Mouse (Mus musculus) T-cell, adult 2 months (primary cell): ENCODE results near the gene Tmem125.
"Not testable (repeated sequence)": the region's sequence is repeated elsewhere in the genome, so short reads cannot be mapped to it uniquely, and the experiment has no call there.

Source experiments
- DNase-seq: peaks from one replicate; pipeline ENCODE4 v3.0.0; 2022; ENCODE audit warnings: low spot score

Tmem125 gene

DNA sequence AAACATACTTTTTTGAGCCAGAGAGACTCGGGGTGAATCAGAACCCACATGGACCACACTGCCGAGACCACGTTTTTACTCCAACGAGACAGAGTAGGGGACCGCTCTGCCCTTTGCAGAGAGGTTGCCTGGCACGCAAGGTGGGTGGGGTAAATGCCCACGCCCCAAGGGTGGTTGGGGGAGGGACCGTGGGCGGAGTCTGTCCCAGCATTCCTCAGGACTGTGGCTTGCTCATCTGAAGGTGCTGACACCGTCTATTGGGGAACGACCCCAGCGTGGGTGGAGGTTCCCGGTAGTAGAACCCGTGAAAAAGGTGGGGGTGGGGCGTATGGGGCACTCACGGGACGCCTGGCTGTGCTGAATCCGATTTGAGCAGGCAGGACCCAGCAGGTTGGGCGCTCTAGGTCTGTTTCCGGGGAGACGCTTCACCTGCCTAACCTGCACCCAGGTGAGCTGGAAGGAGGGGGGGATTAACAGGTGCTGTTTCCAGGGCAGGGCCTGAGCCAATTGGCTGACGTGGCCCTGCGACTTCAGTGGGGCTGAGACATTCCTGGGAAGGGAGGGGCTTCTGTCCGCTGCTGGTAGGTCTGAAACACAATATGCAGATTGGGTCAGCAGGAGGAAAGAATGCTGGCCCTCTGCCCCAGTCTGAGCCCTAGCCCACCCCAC lies at the start of gene Tmem125:
Gene Tmem125 (minus strand): TSS at position 453 of the 669 bp plus-strand sequence.
- DNase-seq, result peak; percentile 12

GRCm38 (mm10) chr4:118589733-118590130 lies 45.9 kb upstream of the Tmem125 start:
- DNase-seq, result no peak

- no peak for DNase-seq
Measured at GRCm38 (mm10) chr4:118589053-118589732, 45.3 kb upstream of the Tmem125 start.

- DNase-seq, result no peak
Measured at GRCm38 (mm10) chr4:118582629-118583028, 38.8 kb upstream of the Tmem125 start.

GRCm38 (mm10) chr4:118581508-118581907 lies 37.7 kb upstream of the Tmem125 start:
- DNase-seq, result no peak

- no peak for DNase-seq
Measured at GRCm38 (mm10) chr4:118579313-118579712, 35.5 kb upstream of the Tmem125 start.

- peak; percentile 45 for DNase-seq
Measured at GRCm38 (mm10) chr4:118576097-118576496, 32.3 kb upstream of the Tmem125 start.

- no peak for DNase-seq
Measured at GRCm38 (mm10) chr4:118571441-118571840, 27.6 kb upstream of the Tmem125 start.

- no peak for DNase-seq
Measured at GRCm38 (mm10) chr4:118569320-118569719, 25.5 kb upstream of the Tmem125 start.

- DNase-seq, result no peak
Measured at GRCm38 (mm10) chr4:118568709-118569108, 24.9 kb upstream of the Tmem125 start.

- peak; percentile 25 for DNase-seq
Measured at GRCm38 (mm10) chr4:118566161-118566676, 22.4 kb upstream of the Tmem125 start.

DNA sequence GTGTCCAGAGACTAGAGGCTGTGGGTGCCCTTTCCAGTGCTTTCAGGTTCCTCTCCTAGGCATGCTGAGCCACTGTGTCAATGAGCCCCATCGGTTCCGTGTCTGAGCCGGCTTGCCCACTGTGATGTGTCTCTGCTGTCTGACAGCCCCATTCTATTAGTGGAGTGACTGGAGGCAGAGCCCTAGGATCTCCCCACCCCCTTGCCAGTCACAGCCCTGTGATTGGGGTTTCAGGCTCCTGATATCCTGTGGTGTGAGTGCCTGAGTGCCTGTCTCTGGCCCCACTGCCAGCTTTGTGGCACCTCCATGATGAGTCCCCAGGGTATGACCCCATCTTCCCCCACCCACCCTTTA lies 21.1 kb upstream of the Tmem125 start:
- DNase-seq, result no peak

DNA sequence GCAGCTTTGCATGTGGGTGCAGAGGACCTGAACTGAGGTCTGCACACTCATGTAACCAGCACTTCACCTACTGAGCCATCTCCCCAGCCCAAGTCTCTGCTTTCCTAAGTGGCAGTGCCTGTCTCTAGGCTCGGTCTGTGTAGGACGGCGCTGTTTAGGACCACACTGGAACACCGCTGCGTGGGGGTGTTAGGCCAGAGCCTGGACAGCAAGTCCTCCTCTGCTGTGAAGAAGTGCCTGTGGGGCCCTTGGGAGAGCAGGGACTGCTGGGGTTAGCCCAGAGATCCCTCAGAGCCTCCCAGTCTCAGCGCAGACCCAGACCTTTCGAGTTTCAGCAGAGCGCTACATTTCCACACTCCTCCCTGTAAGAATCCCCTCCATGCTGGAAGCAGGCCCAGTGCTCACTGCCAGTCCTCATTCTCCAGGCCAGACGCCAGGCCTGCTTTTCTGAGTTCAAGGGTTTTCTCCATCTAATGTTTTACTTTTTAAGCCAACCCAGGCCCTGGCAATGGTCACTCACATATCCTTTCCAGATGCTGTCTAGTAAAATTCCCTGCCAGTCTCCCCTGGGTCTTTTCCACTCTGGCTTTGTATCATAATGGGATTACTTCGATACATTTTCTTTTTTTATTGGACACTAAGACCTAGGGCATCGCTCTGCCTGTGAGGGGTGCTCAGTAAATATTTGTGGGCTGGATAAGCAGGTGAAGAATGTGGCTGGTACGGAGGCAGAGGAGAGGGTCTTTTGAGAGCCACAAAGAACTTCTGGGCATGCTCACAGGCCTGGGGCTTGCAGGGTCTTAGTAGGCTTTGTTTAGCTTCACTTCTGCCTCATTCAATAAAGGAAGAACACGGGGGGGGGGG lies 20.4 kb upstream of the Tmem125 start:
- DNase-seq, result no peak

DNA sequence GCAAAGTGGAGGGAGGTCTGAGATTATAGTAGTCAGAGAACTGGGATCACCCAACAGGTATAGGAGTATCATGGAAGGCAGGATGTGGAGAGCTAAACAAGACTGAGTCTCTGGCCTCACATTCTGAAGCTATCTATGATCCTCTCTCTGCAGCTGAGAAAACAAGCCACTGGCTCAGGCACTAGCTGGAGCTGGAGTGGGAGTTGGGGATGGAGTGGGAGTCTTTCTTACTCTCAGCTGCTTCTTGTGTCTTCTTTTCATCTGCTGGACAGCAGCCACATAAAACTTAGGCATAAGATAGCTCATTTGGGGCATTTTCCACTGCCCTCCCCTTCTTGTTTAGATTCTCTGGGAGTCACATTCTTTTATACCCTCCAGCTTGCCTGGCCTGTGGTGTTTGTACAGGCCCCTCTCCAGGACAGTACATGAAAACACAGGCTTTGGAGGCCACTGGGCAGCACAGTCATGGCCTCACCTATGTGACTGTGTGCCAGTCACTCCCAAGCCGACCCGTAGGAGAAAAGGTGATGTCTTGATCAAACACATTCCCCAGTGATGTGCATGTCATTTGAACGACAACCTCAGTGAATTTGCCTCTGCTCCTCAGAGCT lies 9.3 kb upstream of the Tmem125 start:
- DNase-seq, result no peak

- DNase-seq, result not testable (repeated sequence)
Measured at GRCm38 (mm10) chr4:118548130-118548480, 4.3 kb upstream of the Tmem125 start.

DNA sequence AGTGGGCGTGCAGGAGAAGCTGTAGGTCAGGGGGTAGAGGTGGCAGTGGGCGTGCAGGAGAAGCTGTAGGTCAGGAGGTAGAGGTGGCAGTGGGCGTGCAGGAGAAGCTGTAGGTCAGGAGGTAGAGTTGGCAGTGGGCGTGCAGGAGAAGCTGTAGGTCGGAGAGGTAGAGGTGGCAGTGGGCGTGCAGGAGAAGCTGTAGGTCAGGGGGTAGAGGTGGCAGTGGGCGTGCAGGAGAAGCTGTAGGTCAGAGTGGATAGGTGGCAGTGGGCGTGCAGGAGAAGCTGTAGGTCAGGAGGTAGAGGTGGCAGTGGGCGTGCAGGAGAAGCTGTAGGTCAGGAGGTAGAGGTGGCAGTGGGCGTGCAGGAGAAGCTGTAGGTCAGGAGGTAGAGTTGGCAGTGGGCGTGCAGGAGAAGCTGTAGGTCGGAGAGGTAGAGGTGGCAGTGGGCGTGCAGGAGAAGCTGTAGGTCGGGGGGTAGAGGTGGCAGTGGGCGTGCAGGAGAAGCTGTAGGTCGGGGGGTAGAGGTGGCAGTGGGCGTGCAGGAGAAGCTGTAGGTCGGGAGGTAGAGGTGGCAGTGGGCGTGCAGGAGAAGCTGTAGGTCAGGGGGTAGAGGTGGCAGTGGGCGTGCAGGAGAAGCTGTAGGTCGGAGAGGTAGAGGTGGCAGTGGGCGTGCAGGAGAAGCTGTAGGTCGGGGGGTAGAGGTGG lies 3.7 kb upstream of the Tmem125 start:
- DNase-seq, result peak; percentile 54

DNA sequence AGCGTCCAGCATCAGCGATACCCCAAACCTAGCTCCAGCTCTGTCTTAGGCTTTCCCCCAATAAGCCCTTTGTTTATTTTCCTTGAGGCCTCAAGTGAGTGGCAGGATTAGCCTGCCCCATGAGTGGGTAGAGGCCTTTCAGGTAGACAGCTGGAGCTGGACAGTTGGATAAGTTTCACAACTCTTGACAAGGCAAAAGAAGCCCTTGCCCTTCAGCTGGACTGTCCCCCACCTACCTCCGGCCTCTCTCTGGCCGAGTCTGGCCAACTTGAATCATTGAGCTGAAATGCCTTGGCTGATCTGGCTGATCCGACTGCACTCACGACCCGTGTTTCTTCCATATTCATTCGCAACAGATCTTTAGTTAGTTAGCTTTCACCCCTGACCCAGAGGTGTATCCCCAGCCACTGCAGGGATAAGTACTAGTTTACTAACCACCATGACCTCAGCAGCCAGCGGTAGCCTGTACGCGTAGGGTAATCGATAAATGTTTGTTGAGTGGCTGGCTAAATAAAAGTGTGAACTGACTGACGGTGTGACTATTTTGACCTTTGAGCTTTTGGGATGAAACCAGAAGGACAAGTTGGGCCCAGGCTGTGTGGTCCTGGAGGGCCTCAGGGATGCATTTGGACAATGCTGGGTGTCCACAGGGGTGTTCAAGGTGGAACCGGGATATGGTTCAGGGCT lies 740 bp upstream of the Tmem125 start:
- DNase-seq, result no peak

DNA sequence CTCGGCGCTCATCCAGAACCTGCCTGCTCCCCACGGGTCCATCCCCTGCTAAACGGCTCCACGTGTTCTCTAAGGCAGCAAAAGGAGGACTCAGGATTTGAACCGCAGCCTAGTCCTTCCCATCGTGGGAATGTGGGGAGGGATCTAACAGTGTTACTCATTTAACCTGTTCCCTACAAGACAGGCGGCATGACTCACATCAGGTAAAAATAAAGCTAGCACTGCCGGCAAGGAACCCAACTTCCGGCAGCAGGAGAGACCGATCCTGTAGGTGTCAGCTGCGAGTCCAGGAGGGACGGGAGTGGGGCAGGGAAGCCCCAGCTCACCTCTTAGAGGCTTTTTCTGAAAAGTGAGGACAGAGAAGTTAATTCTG lies 700 bp downstream of the Tmem125 start:
- peak; percentile 9 for DNase-seq

GRCm38 (mm10) chr4:118542510-118543157 lies 1.2 kb downstream of the Tmem125 start:
- no peak for DNase-seq

GRCm38 (mm10) chr4:118539904-118540303 lies 3.9 kb downstream of the Tmem125 start:
- no peak for DNase-seq

- no peak for DNase-seq
Measured at GRCm38 (mm10) chr4:118537801-118538200, 6.0 kb downstream of the Tmem125 start.
